Mouse (Mus musculus): ENCODE measurements around the gene Hpdl. TPM values are rescaled to one million over a fixed set of nuclear protein-coding genes. Genes with fewer than 3 reads are reported as not detected.
"Not testable (repeated sequence)": the region's sequence is repeated elsewhere in the genome, so short reads cannot be mapped to it uniquely, and the experiment has no call there.

Gene Hpdl
- 1.5 and 2.0 TPM in 2 replicates for polyA plus RNA-seq (2016; fragmentation: Nextera tagmentation; extraction: Ambion mirVana)

DNA sequence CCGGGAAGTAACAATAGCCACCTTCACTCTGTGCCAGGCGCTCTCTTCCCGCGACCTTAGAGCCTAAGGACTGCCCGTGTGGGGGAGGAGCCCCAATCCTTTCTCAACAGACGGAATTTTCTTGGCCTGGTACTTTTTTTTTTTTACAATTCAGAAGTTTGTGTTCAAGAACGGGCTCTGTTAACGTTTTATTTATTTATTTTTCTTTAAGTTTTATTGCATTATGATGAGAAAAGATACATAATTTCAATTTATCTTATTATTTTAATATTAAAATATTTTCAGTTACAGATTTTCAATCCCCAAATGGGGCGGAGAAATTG, at the start of gene Hpdl:
Hpdl (minus strand) TSS at position 14 of the 323 bp plus-strand sequence.
- 13% methylated on average over 9 of the region's 9 CpGs for WGBS
- Histone ChIP-seq H3K4me2 (peak within 1 kb of the TSS; percentile 93), H3K9ac (replicated peaks) (peak within 1 kb of the TSS; percentile 57), H3K4me3 (replicated peaks) (peak within 1 kb of the TSS; percentile 52), H3K36me3 (peaks cover 16% of the 10 kb centered on the region), H3K4me1 (replicated peaks) (peaks cover 13% of the 10 kb centered on the region), H3K27me3 (peaks cover 24% of the 10 kb centered on the region), H3K27ac (no peak within 1 kb of the TSS), H3K9me3 (no peaks in the 10 kb centered on the region)
- no peak for ATAC-seq (ENCODE audit: insufficient number of reproducible peaks, insufficient read depth, low FRiP score, low TSS enrichment, low read depth)

DNA sequence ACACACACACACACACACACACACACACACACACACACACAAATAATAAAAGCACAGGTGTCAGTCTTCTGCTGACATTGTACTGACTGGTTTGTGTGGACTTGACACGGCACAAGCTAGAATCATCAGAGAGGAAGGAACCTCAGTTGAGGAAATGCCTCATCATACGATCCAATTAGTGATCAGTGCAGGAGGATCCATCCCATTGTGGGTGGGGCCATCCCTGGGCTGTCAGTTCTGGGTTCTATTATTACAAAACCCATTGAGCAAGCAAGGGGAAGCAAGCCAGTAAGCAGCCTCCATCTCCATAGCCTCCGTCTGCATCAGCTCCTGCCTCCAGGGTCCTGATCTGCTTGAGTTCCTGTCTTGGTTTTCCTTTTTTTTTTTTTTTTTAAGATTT, 48.4 kb upstream of the Hpdl start:
- WGBS: 68% methylated on average over 3 of the region's 3 CpGs
- no peak overlapping the region for H3K27ac ChIP-seq
- H3K4me1 ChIP-seq (replicated peaks): no peaks in the 10 kb centered on the region
- H3K4me2 ChIP-seq: no peak overlapping the region
- peaks cover 6% of the 10 kb centered on the region for H3K27me3 ChIP-seq
- no peak overlapping the region for H3K9ac ChIP-seq (replicated peaks)
- H3K9me3 ChIP-seq: no peaks in the 10 kb centered on the region
- H3K36me3 ChIP-seq: no peaks in the 10 kb centered on the region
- no peak overlapping the region for H3K4me3 ChIP-seq (replicated peaks)
- ATAC-seq (ENCODE audit: insufficient number of reproducible peaks, insufficient read depth, low FRiP score, low TSS enrichment, low read depth): no peak

DNA sequence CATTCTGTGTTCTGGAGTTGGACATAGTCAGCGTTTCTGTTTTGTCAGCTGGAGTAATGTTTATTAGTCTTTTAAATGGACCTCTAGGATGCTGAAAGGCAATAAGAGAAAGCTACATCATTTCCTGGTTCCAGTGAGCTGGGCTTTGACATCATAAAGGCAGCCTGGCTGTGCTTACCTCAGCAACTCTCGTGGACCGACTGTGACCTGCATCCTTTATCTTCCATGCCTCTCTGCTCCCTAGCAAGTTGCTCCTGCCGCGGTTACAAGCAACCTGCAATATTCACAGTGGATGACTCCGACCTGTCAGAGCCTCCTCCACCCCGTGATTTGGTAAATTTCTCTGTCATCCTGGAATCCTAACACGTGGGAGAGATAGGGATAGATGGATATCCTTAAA, 40.5 kb upstream of the Hpdl start:
- Histone ChIP-seq H3K27ac (no peak overlapping the region), H3K36me3 (no peaks in the 10 kb centered on the region), H3K9me3 (no peaks in the 10 kb centered on the region), H3K9ac (replicated peaks) (no peak overlapping the region), H3K27me3 (no peaks in the 10 kb centered on the region), H3K4me3 (replicated peaks) (no peak overlapping the region), H3K4me2 (no peak overlapping the region), H3K4me1 (replicated peaks) (no peaks in the 10 kb centered on the region)
- no peak for ATAC-seq (ENCODE audit: insufficient number of reproducible peaks, insufficient read depth, low FRiP score, low TSS enrichment, low read depth)
- WGBS: 70% methylated on average over 8 of the region's 8 CpGs

DNA sequence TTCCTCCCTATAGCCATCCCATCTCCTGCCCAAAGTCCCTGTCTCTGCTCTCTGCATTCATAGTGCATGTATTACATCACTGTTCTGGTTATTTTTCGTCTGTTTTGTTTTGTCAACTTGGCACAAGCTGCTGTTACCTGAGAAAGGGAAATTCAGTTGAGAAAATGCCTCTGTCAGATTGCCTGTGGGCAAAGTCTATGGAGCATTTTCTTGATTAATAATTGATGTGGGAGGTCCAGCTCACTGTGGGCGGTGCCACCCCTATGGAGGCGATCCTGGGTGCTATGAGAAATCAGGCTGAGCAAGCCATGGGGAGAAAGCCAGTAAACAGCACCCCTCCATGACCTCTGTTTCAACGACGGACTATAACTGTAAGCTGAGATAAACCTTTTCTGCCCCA, 38.2 kb upstream of the Hpdl start:
- H3K9me3 ChIP-seq: no peaks in the 10 kb centered on the region
- H3K36me3 ChIP-seq: no peaks in the 10 kb centered on the region
- H3K4me1 ChIP-seq (replicated peaks): no peaks in the 10 kb centered on the region
- no peak for ATAC-seq (ENCODE audit: insufficient number of reproducible peaks, insufficient read depth, low FRiP score, low TSS enrichment, low read depth)
- H3K4me2 ChIP-seq: no peak overlapping the region
- no peak overlapping the region for H3K9ac ChIP-seq (replicated peaks)
- H3K27me3 ChIP-seq: no peaks in the 10 kb centered on the region
- no peak overlapping the region for H3K4me3 ChIP-seq (replicated peaks)
- no peak overlapping the region for H3K27ac ChIP-seq
- WGBS: 76% methylated on average over 5 of the region's 5 CpGs

DNA sequence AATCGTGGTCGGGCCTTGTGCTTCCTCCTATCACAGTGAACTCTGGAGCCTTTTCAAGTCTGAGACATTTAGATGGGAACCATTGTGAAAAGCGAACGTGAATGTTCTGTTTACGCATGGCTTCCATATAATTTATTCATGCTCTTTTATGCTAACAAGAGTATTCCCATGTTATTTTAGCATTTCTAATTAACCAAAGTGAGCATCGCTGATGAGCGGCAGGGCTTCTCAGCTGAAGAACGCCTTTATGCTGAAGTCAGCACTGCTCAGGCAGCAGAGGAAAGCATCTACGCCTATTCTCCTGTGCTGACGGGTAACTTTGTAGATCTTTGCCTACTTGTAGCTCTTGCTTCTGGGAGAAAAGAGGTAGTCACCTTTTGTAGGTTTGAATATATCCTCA, 35.7 kb upstream of the Hpdl start:
- no peaks in the 10 kb centered on the region for H3K27me3 ChIP-seq
- H3K36me3 ChIP-seq: no peaks in the 10 kb centered on the region
- no peak overlapping the region for H3K27ac ChIP-seq
- no peaks in the 10 kb centered on the region for H3K9me3 ChIP-seq
- no peak overlapping the region for H3K4me2 ChIP-seq
- no peaks in the 10 kb centered on the region for H3K4me1 ChIP-seq (replicated peaks)
- H3K4me3 ChIP-seq (replicated peaks): no peak overlapping the region
- no peak overlapping the region for H3K9ac ChIP-seq (replicated peaks)
- ATAC-seq (ENCODE audit: insufficient number of reproducible peaks, insufficient read depth, low FRiP score, low TSS enrichment, low read depth): no peak
- WGBS: 93% methylated on average over 10 of the region's 10 CpGs

DNA sequence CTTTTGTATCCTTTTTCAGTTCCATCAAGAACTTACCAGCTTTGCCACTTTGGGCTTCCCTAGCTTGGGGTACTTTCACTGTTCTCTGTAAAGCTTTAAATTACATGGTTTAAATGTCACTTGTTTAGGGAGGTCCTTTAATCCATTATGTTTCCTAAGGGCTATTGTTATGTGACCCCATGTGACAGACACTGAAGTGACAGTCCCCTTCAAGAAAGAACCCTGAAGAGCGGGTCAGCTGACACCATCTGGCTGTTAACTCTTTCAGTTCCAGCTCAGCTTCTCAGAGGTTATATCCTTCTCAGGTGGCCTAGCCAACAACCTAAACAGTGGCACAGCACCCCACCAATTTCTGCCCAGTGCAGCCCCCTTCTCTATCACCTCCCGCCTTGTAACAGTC, 32.8 kb upstream of the Hpdl start:
- Histone ChIP-seq H3K4me3 (replicated peaks) (no peak overlapping the region), H3K4me1 (replicated peaks) (no peaks in the 10 kb centered on the region), H3K4me2 (no peak overlapping the region), H3K27me3 (no peaks in the 10 kb centered on the region), H3K9me3 (no peaks in the 10 kb centered on the region), H3K27ac (no peak overlapping the region), H3K36me3 (no peaks in the 10 kb centered on the region), H3K9ac (replicated peaks) (no peak overlapping the region)
- no peak for ATAC-seq (ENCODE audit: insufficient number of reproducible peaks, insufficient read depth, low FRiP score, low TSS enrichment, low read depth)
- 28% methylated on average over 2 of the region's 2 CpGs for WGBS

DNA sequence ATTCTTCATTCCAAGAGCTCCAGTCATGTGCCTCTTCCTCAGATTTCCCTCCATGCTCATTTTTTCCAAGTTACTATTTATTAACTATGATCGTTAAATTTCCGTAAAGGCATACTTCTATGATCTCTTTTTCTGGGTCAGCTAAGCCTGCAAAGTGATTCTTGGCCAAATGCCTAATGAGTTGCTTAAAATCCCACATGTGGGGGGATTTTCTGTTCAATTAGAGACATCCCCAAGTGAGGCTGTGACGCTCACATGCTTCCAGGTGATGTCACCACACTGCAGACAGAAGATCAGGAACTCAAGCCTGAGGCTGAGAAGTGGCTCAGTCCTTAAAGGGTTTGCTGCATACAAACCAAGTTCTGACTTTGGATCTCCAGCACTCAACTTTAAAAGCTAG, 28.4 kb upstream of the Hpdl start:
- H3K36me3 ChIP-seq: no peaks in the 10 kb centered on the region
- WGBS: 74% methylated on average over 3 of the region's 3 CpGs
- no peak overlapping the region for H3K27ac ChIP-seq
- H3K4me2 ChIP-seq: no peak overlapping the region
- H3K27me3 ChIP-seq: 0 out of 2 replicates have a peak, but pooled peaks cover 3% of the 10 kb centered on the region
- no peaks in the 10 kb centered on the region for H3K4me1 ChIP-seq (replicated peaks)
- no peak overlapping the region for H3K9ac ChIP-seq (replicated peaks)
- no peak overlapping the region for H3K4me3 ChIP-seq (replicated peaks)
- no peaks in the 10 kb centered on the region for H3K9me3 ChIP-seq
- no peak for ATAC-seq (ENCODE audit: insufficient number of reproducible peaks, insufficient read depth, low FRiP score, low TSS enrichment, low read depth)

DNA sequence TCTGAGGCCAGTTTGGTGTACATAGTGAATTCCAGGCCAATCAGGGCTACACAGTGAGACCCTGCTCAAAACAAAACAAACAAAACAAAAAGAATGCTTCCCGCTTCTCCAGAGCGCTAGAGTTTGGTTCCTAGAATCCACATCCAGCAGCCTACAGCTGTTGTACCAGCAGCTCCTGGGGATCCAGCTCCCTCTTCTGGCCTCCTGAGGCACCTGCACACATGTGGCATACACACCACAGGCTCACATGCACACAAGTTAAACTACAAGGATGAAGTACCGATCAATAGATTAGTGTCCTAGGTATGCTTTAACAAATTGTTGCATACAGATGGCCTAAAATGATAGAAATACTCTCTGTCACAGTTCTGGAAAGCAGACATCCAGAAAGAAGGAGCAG, 22.8 kb upstream of the Hpdl start:
- Histone ChIP-seq H3K9me3 (no peaks in the 10 kb centered on the region), H3K4me2 (no peak overlapping the region), H3K27me3 (peaks cover 19% of the 10 kb centered on the region), H3K9ac (replicated peaks) (no peak overlapping the region), H3K36me3 (no peaks in the 10 kb centered on the region), H3K4me3 (replicated peaks) (no peak overlapping the region), H3K4me1 (replicated peaks) (no peaks in the 10 kb centered on the region), H3K27ac (no peak overlapping the region)
- no peak for ATAC-seq (ENCODE audit: insufficient number of reproducible peaks, insufficient read depth, low FRiP score, low TSS enrichment, low read depth)
- WGBS: 92% methylated on average over 3 of the region's 3 CpGs

DNA sequence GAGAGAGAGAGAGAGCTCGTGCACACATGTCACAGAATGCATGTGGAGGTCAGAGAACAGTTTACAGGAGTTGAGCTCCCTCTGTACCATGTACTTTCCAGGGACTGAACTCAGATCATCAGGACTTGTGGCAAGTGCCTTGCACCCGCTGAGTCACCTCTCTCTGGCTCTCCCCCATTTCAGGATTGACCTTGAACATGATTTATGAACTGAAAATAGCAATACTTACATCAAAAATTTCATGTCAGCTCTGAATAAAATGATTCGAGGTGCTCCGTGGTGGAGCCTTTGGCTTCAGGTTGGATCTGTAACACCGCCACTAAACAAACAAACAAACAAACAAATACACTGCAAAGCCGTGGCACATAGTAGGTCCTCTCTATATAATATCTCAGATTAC, 19.3 kb upstream of the Hpdl start:
- WGBS: 84% methylated on average over 6 of the region's 6 CpGs
- Histone ChIP-seq H3K4me2 (no peak overlapping the region), H3K9me3 (no peaks in the 10 kb centered on the region), H3K27me3 (peaks cover 20% of the 10 kb centered on the region), H3K4me1 (replicated peaks) (no peaks in the 10 kb centered on the region), H3K4me3 (replicated peaks) (no peak overlapping the region), H3K36me3 (no peaks in the 10 kb centered on the region), H3K27ac (no peak overlapping the region), H3K9ac (replicated peaks) (no peak overlapping the region)
- ATAC-seq (ENCODE audit: insufficient number of reproducible peaks, insufficient read depth, low FRiP score, low TSS enrichment, low read depth): no peak

DNA sequence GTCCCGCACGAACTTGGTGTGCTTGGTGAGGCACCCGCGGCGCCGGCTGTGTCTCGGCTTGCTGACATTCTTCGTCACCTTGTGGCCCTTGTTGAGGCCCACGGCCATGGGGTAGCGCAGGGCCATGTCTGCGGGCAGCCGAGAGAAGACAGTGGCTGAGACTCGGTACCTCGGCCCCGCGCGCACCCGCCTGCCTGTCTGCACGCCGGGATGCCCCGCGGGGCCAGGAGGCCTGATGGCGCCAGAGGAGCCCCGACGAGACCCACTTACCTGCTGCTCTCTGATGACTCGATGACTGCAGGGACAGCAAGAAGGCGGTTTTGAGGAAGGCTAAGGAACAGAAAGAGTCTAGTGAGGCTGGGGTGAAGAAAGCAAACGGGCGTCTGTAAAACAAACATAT, 18.6 kb upstream of the Hpdl start:
- H3K27ac ChIP-seq; H3K36me3 ChIP-seq; H3K9me3 ChIP-seq; ATAC-seq (ENCODE audit: insufficient number of reproducible peaks, insufficient read depth, low FRiP score, low TSS enrichment, low read depth); H3K9ac ChIP-seq (replicated peaks); H3K4me1 ChIP-seq (replicated peaks): not testable (repeated sequence)
- H3K27me3 ChIP-seq: peaks cover 20% of the 10 kb centered on the region
- H3K4me2 ChIP-seq: peak overlapping the region; percentile 46
- peak overlapping the region; percentile 19; the same call in 1 of the 2 replicates for H3K4me3 ChIP-seq (replicated peaks)
- WGBS: 28% methylated on average over 23 of the region's 29 CpGs

DNA sequence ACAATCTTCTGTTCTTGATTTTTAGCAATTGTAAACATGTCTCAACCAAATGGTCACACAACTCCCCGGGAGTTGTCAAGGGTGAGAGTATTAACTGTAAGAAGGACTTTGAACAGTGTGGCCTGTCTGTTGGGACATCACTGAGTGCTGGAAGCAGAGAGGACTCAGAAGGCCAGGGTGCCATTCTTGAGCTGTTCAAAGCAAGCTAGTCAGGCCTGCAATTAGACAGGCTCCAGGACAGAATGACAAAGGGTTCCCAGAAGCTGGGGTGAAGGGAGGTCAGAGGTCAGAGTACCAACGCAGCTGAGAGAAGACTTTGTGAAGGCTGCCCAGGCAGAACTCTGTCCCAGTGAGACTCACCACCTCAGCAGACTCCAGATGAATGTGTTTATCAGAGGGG, 17.5 kb upstream of the Hpdl start:
- no peak for ATAC-seq (ENCODE audit: insufficient number of reproducible peaks, insufficient read depth, low FRiP score, low TSS enrichment, low read depth)
- H3K4me1 ChIP-seq (replicated peaks): no peaks in the 10 kb centered on the region
- WGBS: 26% methylated on average over 2 of the region's 2 CpGs

DNA sequence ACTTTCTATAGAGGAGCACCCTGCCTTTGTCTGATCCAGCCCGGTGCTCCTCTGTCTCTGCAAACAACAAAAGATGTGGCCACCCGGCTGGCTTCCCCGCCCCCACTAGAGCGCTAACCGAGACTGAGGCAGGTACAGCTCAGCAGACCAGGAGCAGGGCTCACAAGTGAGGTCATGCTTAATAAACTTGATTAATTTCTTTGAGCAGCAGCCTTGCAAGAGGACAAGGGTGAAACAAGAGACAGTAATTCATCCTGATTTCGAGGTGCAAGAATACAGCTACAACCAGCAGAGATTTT, 8.5 kb upstream of the Hpdl start:
- H3K4me2 ChIP-seq: no peak overlapping the region
- ATAC-seq (ENCODE audit: insufficient number of reproducible peaks, insufficient read depth, low FRiP score, low TSS enrichment, low read depth): no peak
- H3K4me3 ChIP-seq (replicated peaks): no peak overlapping the region
- no peak overlapping the region for H3K9ac ChIP-seq (replicated peaks)
- H3K27ac ChIP-seq: no peak overlapping the region
- H3K4me1 ChIP-seq (replicated peaks): peaks cover 5% of the 10 kb centered on the region; the same call in 1 of the 2 replicates
- H3K36me3 ChIP-seq: no peaks in the 10 kb centered on the region
- 31% methylated on average over 6 of the region's 6 CpGs for WGBS
- H3K27me3 ChIP-seq: no peaks in the 10 kb centered on the region
- no peaks in the 10 kb centered on the region for H3K9me3 ChIP-seq

More for the DNA sequence above, 17.5 kb upstream of the Hpdl start:
- no peak overlapping the region for H3K9ac ChIP-seq (replicated peaks)
- no peaks in the 10 kb centered on the region for H3K36me3 ChIP-seq
- H3K27ac ChIP-seq: no peak overlapping the region
- H3K9me3 ChIP-seq: no peaks in the 10 kb centered on the region
- H3K4me3 ChIP-seq (replicated peaks): no peak overlapping the region
- H3K4me2 ChIP-seq: no peak overlapping the region
- peaks cover 20% of the 10 kb centered on the region for H3K27me3 ChIP-seq

All from limb, embryonic 12.5 days (tissue).